Mouse (Mus musculus) brown adipose tissue, adult 24 weeks (tissue): ENCODE results near the gene Slc38a1. TPM values are rescaled to one million over a fixed set of nuclear protein-coding genes. Genes with fewer than 3 reads are reported as not detected.

ENCODE experiments used
- H3K27ac ChIP-seq: fragments of 200-500 bp; replicated peaks from 2 replicates; pipeline ENCODE4 v1.5.1; 2012; ENCODE audit warnings: low read depth, mild to moderate bottlenecking, low read length
- H3K4me1 ChIP-seq: fragments of 200-500 bp; 2 replicates; pipeline ENCODE4 v1.6.1; 2012; ENCODE audit warnings: low read length, mixed read lengths; ENCODE audit not compliant: control insufficient read depth, insufficient read depth, insufficient read length
- H3K4me3 ChIP-seq: fragments of 200-500 bp; 2 replicates; pipeline ENCODE4 v1.5.1; 2012; ENCODE audit warnings: low read depth, mild to moderate bottlenecking, low read length, moderate library complexity; ENCODE audit not compliant: insufficient read depth
- polyA plus RNA-seq: library from polyadenylated mRNA; stranded (reverse); fragments of >200 nt; gene quantifications from 2 replicates; pipeline ENCODE4 v1.2.4, GENCODE M21; 2012; ENCODE audit not compliant: missing spikeins, insufficient read depth, insufficient read length

The Slc38a1 gene
- polyA plus RNA-seq, 1 experiment = 0.28 TPM

- Histone ChIP-seq H3K4me1 (no peaks in the 10 kb centered on the region), H3K27ac (no peak overlapping the region), H3K4me3 (no peak overlapping the region)
These were observed 35.3 kb downstream of the Slc38a1 start for GRCm38 (mm10) chr15:96607422-96607821.

- Histone ChIP-seq H3K4me1 (no peaks in the 10 kb centered on the region), H3K27ac (no peak overlapping the region), H3K4me3 (no peak overlapping the region)
These were observed 38.4 kb downstream of the Slc38a1 start for GRCm38 (mm10) chr15:96604282-96604681.

- no peaks in the 10 kb centered on the region for H3K4me1 ChIP-seq
- no peak overlapping the region for H3K27ac ChIP-seq
- no peak overlapping the region for H3K4me3 ChIP-seq
These were observed 40.7 kb downstream of the Slc38a1 start for GRCm38 (mm10) chr15:96602043-96602442.

- no peak overlapping the region for H3K27ac ChIP-seq
- H3K4me1 ChIP-seq = no peaks in the 10 kb centered on the region
- no peak overlapping the region for H3K4me3 ChIP-seq
These were observed 42.6 kb downstream of the Slc38a1 start for GRCm38 (mm10) chr15:96599852-96600781.

- H3K4me1 ChIP-seq = no peaks in the 10 kb centered on the region
- H3K27ac ChIP-seq = no peak overlapping the region
- H3K4me3 ChIP-seq = no peak overlapping the region
These were observed 43.7 kb downstream of the Slc38a1 start for GRCm38 (mm10) chr15:96598888-96599578.

GRCm38 (mm10) chr15:96597116-96597515 is 45.6 kb downstream of the Slc38a1 start:
- H3K27ac ChIP-seq = no peak overlapping the region
- H3K4me3 ChIP-seq = no peak overlapping the region
- no peaks in the 10 kb centered on the region for H3K4me1 ChIP-seq

- no peak overlapping the region for H3K4me3 ChIP-seq
- H3K27ac ChIP-seq = no peak overlapping the region
- H3K4me1 ChIP-seq = no peaks in the 10 kb centered on the region
These were observed 48.4 kb downstream of the Slc38a1 start for GRCm38 (mm10) chr15:96594316-96594715.

GRCm38 (mm10) chr15:96593866-96594265 is 48.8 kb downstream of the Slc38a1 start:
- Histone ChIP-seq H3K4me3 (no peak overlapping the region), H3K4me1 (no peaks in the 10 kb centered on the region), H3K27ac (no peak overlapping the region)

- Histone ChIP-seq H3K27ac (no peak overlapping the region), H3K4me3 (no peak overlapping the region), H3K4me1 (no peaks in the 10 kb centered on the region)
These were observed 49.3 kb downstream of the Slc38a1 start for GRCm38 (mm10) chr15:96593457-96593856.

GRCm38 (mm10) chr15:96592976-96593375 is 49.7 kb downstream of the Slc38a1 start:
- no peaks in the 10 kb centered on the region for H3K4me1 ChIP-seq
- H3K27ac ChIP-seq = no peak overlapping the region
- H3K4me3 ChIP-seq = no peak overlapping the region

GRCm38 (mm10) chr15:96591876-96592417 is 50.8 kb downstream of the Slc38a1 start:
- no peak overlapping the region for H3K27ac ChIP-seq
- H3K4me1 ChIP-seq = no peaks in the 10 kb centered on the region
- no peak overlapping the region for H3K4me3 ChIP-seq

GRCm38 (mm10) chr15:96588996-96589657 is 53.6 kb downstream of the Slc38a1 start:
- H3K27ac ChIP-seq = no peak overlapping the region
- H3K4me1 ChIP-seq = no peaks in the 10 kb centered on the region
- H3K4me3 ChIP-seq = no peak overlapping the region

GRCm38 (mm10) chr15:96587998-96588397 is 54.7 kb downstream of the Slc38a1 start:
- H3K4me1 ChIP-seq = no peaks in the 10 kb centered on the region
- H3K4me3 ChIP-seq = no peak overlapping the region
- no peak overlapping the region for H3K27ac ChIP-seq

GRCm38 (mm10) chr15:96583371-96584008 is 59.2 kb downstream of the Slc38a1 start:
- Histone ChIP-seq H3K4me1 (no peaks in the 10 kb centered on the region), H3K4me3 (no peak overlapping the region), H3K27ac (no peak overlapping the region)

GRCm38 (mm10) chr15:96576998-96577397 is 65.7 kb downstream of the Slc38a1 start:
- no peak overlapping the region for H3K4me3 ChIP-seq
- no peak overlapping the region for H3K27ac ChIP-seq
- no peaks in the 10 kb centered on the region for H3K4me1 ChIP-seq
